8 mouse cellular contexts compared by ENCODE assay signal in the genomic region with DNA sequence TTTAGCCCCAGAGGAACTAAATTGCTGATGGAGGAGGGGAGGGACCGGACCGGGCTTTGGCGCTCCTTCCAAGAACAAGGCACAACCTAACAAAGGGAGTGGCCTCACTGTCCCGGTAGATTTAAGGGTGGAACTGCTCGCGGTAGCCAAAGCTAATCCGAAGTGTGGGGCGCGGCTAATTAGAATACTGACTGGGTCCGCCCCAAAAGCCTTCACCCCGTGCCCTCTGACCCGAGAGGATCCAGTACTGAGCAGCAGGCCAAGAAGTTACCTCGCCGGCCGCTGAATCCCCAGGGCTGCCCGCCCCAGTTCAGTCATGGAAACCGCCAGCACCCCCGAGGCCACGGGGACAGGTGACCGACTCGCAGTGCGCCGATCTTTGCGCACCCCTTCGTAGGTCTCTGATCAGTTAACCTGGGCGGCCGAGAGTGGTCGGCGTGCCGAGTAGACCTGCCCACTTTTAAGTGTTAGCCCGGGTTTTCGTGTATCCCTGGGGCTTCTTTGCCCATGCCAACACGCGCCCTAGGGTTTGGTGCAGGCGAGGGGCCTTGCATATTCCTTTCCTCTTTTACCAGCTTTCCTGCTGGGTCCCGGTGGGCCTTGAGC. TPM values are rescaled to one million over a fixed set of nuclear protein-coding genes. Genes with fewer than 3 reads are reported as not detected.
A peak's percentile ranks its signal among the peaks of the same experiment; 100 is the strongest.
DNase-seq lines count a peak whose midpoint lies in the region; ATAC-seq and TF ChIP-seq lines count a peak whose summit lies in the region.

A gene (plus strand): TSS at position 244 of the 606 bp plus-strand sequence.

- DNase-seq in right cerebral cortex, postnatal 10 days (ENCODE audit: low spot score in 2 of 2), result peak; percentile 68 to 70
- no peak for DNase-seq in right cerebral cortex, adult 2 months (ENCODE audit: low spot score in 2 of 2)
- DNase-seq in embryonic facial prominence, embryonic 10.5 days (ENCODE audit: low spot score), result peak; percentile 82
- DNase-seq in kidney, adult 11 months, result peak; percentile 93
- DNase-seq in left cerebral cortex, postnatal 4 days, result peak; percentile 33
- DNase-seq in midbrain, embryonic 11.5 days (ENCODE audit: low spot score, missing footprints), result no peak
- DNase-seq in spleen, adult 2 months (ENCODE audit: low read depth in 1 of 2, low spot score in 2 of 2), result peak; percentile 36 to 83

- H3K9me3 ChIP-seq in embryonic facial prominence, embryonic 10.5 days, result no peaks in the 10 kb centered on the region
- H3K9me3 ChIP-seq in midbrain, embryonic 11.5 days (ENCODE audit: control insufficient read depth, low read length), result no peaks in the 10 kb centered on the region

- peak within 1 kb of the TSS; percentile 78 for H3K4me2 ChIP-seq in midbrain, embryonic 11.5 days

- H3K36me3 ChIP-seq in embryonic facial prominence, embryonic 10.5 days (replicated peaks), result peaks cover 14% of the 10 kb centered on the region
- no peaks in the 10 kb centered on the region for H3K36me3 ChIP-seq in midbrain, embryonic 11.5 days (ENCODE audit: control insufficient read depth, insufficient read depth, low read length)
- 0 out of 2 replicates have a peak, but pooled peaks cover 1% of the 10 kb centered on the region for H3K36me3 ChIP-seq in spleen, adult 2 months (ENCODE audit: control insufficient read depth, insufficient read depth, low read length)

- H3K4me1 ChIP-seq in embryonic facial prominence, embryonic 10.5 days, result peaks cover 51% of the 10 kb centered on the region
- H3K4me1 ChIP-seq in midbrain, embryonic 11.5 days (ENCODE audit: control insufficient read depth, insufficient read depth, low read length), result peaks cover 14% of the 10 kb centered on the region; the same call in 1 of the 2 replicates
- peaks cover 8% of the 10 kb centered on the region for H3K4me1 ChIP-seq in spleen, adult 2 months (ENCODE audit: control insufficient read depth, insufficient read depth, insufficient read length)

- TF ChIP-seq CTCF in spleen, adult 2 months (IDR thresholded peaks at IDR 0.05; ENCODE audit: extremely low read depth, insufficient read depth, insufficient read length, insufficient replicate concordance), result no peak

- H3K27ac ChIP-seq in embryonic facial prominence, embryonic 10.5 days (replicated peaks), result peak within 1 kb of the TSS; percentile 94
- peak within 1 kb of the TSS; percentile 83 for H3K27ac ChIP-seq in midbrain, embryonic 11.5 days (ENCODE audit: low read depth, low read length)
- peak within 1 kb of the TSS; percentile 97 for H3K27ac ChIP-seq in spleen, adult 2 months (ENCODE audit: insufficient read depth, low read length)

- peak within 1 kb of the TSS; percentile 86 for H3K9ac ChIP-seq in midbrain, embryonic 11.5 days (ENCODE audit: low read length)

- peaks cover 38% of the 10 kb centered on the region for H3K27me3 ChIP-seq in embryonic facial prominence, embryonic 10.5 days (replicated peaks; ENCODE audit: low read depth, poor library complexity, severe bottlenecking)
- peaks cover 26% of the 10 kb centered on the region for H3K27me3 ChIP-seq in midbrain, embryonic 11.5 days (ENCODE audit: control insufficient read depth, insufficient read depth, low read length)
- H3K27me3 ChIP-seq in spleen, adult 2 months (ENCODE audit: control insufficient read depth, insufficient read depth, low read length), result no peaks in the 10 kb centered on the region

- peak; percentile 74 for TF ChIP-seq POLR2A in spleen, adult 2 months (IDR thresholded peaks at IDR 0.05; ENCODE audit: low read depth, low read length)

- ATAC-seq in granulocyte monocyte progenitor cell, adult 5-6 weeks (replicated peaks; ENCODE audit: poor library complexity, severe bottlenecking), result peak; percentile 60
- ATAC-seq in midbrain, embryonic 11.5 days (ENCODE audit: low FRiP score), result peak; percentile 69

- WGBS in embryonic facial prominence, embryonic 10.5 days, result under 1% methylated on average over 36 of the region's 36 CpGs
- under 1% methylated on average over 36 of the region's 36 CpGs for WGBS in midbrain, embryonic 11.5 days
- WGBS in spleen, adult 2 months, result under 1% methylated on average over 36 of the region's 36 CpGs

- intact Hi-C loops in left cerebral cortex, postnatal 4 days (cut with DNase I), result no loop called here

- peak within 1 kb of the TSS; percentile 74 for H3K4me3 ChIP-seq in embryonic facial prominence, embryonic 10.5 days
- H3K4me3 ChIP-seq in midbrain, embryonic 11.5 days (ENCODE audit: low read depth, low read length), result peak within 1 kb of the TSS; percentile 72
- peak within 1 kb of the TSS; percentile 84 for H3K4me3 ChIP-seq in spleen, adult 2 months (ENCODE audit: extremely low read depth, insufficient read depth, insufficient read length)

RNA-seq across cellular contexts. Expression of the gene that starts here (rescaled TPM):
- polyA plus RNA-seq in embryonic facial prominence, embryonic 10.5 days (2016; fragmentation: Nextera tagmentation; extraction: Ambion mirVana), result 56.6 and 60.0 TPM in 2 replicates
- 43.5 and 52.0 TPM in 2 replicates for total RNA-seq in granulocyte monocyte progenitor cell, adult 5-6 weeks (2014; fragmentation: Nextera tagmentation)
- 47.6 and 82.5 TPM in 2 replicates for total RNA-seq in granulocyte monocyte progenitor cell, adult 5-6 weeks (2017)
- 10 to 100 TPM; 37.5 TPM for total RNA-seq in left cerebral cortex, postnatal 4 days (2021)
- 43.5 and 48.1 TPM in 2 replicates for polyA plus RNA-seq in midbrain, embryonic 11.5 days (2014; fragmentation: Nextera tagmentation; extraction: Ambion mirVana)
- polyA plus RNA-seq in spleen, adult 2 months (2012; rRNA removed), result 31.7 and 34.7 TPM in 2 replicates

Comparison
In these comparisons a context has a peak if more than half of its experiments do, and no peak if none do; other contexts are left out.
1. DNase-seq: peak in right cerebral cortex, postnatal 10 days (2 of 2), embryonic facial prominence, embryonic 10.5 days (single experiment), kidney, adult 11 months (single experiment), left cerebral cortex, postnatal 4 days (single experiment) and spleen, adult 2 months (2 of 2); none in right cerebral cortex, adult 2 months (0 of 2) and midbrain, embryonic 11.5 days (single experiment).
2. Peak in every context shown above with its lines, with median percentiles within 50 percentile points of each other: H3K27ac ChIP-seq and H3K4me3 ChIP-seq.